Mouse (Mus musculus) gastrocnemius, postnatal 14 days (tissue): ENCODE data around the gene Trim6. TPM values are rescaled to one million over a fixed set of nuclear protein-coding genes. Genes with fewer than 3 reads are reported as not detected.
"Not testable (repeated sequence)": the region's sequence is repeated elsewhere in the genome, so short reads cannot be mapped to it uniquely, and the experiment has no call there.

Experiments used
- DNase-seq: peaks from one replicate; pipeline ENCODE4 v3.0.0; 2021; ENCODE audit warnings: mixed read lengths
- intact Hi-C: fragments of 180-260 bp; cut with DNase I; formaldehyde crosslinking; loops from one replicate; pipeline ENCODE4 v1.15.1; 2025; ENCODE audit warnings: low total_unique reads
- total RNA-seq, 2 experiments: library from RNA; stranded (reverse); gene quantifications; 2 replicates each; pipeline ENCODE4 v1.2.3; 2021

The Trim6 gene
- total RNA-seq, 2 experiments from 2014 or later: 0.18 to 0.31 TPM

DNA sequence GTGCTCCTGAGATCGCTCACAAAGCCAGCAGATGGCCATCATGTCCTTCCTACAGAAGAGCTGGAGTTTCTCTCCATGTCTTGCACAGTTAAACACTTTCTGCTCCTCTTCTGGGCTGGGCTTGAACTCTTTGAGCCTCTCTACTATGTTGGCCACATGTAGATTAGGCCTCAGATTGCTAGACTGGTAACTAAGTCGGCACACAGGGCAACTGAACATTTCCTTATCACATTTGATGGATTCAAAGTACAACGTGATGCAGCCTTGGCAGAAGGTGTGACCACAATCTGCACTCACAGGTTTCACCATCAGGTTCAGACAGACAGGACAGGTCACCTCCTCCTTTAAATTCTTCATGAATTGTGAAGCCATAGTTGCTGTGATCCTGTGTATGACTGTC is 60.8 kb downstream of the Trim6 start:
- intact Hi-C loops: not testable (repeated sequence)

More for the DNA sequence above, 60.8 kb downstream of the Trim6 start:
- DNase-seq: not testable (repeated sequence)

Other genes starting within 250 kb of the Trim6 start
- gene Olfr635, start 247.6 kb upstream of the Trim6 start, total RNA-seq: not detected
- gene Olfr638, start 220.0 kb upstream of the Trim6 start, total RNA-seq: not detected
- not detected for gene Olfr639, start 201.5 kb upstream of the Trim6 start, total RNA-seq
- not detected for gene Olfr640, start 193.2 kb upstream of the Trim6 start, total RNA-seq
- gene Olfr641, start 183.3 kb upstream of the Trim6 start, total RNA-seq: not detected
- not detected for gene Olfr642, start 166.1 kb upstream of the Trim6 start, total RNA-seq
- gene 4930516K23Rik, start 157.3 kb upstream of the Trim6 start, total RNA-seq: not detected
- gene Olfr644, start 146.9 kb upstream of the Trim6 start, total RNA-seq: not detected
- not detected for gene Olfr645, start 133.3 kb upstream of the Trim6 start, total RNA-seq
- not detected for gene Olfr646, start 113.9 kb upstream of the Trim6 start, total RNA-seq
- gene Ubqln5, start 89.0 kb upstream of the Trim6 start, total RNA-seq: not detected
- gene Olfr643, start 81.4 kb upstream of the Trim6 start, total RNA-seq: not detected
- gene Ubqln3, start 75.5 kb upstream of the Trim6 start, total RNA-seq: not detected
- gene Ubqlnl, start 68.2 kb upstream of the Trim6 start, total RNA-seq: not detected
- gene Olfm5, start 54.0 kb upstream of the Trim6 start, total RNA-seq: not detected
- not detected for gene Olfr648, start 35.4 kb upstream of the Trim6 start, total RNA-seq
- not detected for gene Olfr649, start 22.8 kb upstream of the Trim6 start, total RNA-seq
- 1 to 10 TPM; 1.1 to 1.4 TPM for gene Trim34a, start 25.7 kb downstream of the Trim6 start, total RNA-seq
- under 1 TPM; 0.55 to 0.62 TPM for gene Trim5, start 69.3 kb downstream of the Trim6 start, total RNA-seq
- 1 to 10 TPM; 2.5 TPM for gene Trim12a, start 96.7 kb downstream of the Trim6 start, total RNA-seq
- under 1 TPM; 0.14 to 0.24 TPM for gene Trim34b, start 110.7 kb downstream of the Trim6 start, total RNA-seq
- gene Trim12c, start 134.6 kb downstream of the Trim6 start, total RNA-seq: 1 to 10 TPM; 2.1 TPM
- gene Trim30b, start 151.1 kb downstream of the Trim6 start, total RNA-seq: not detected
- under 1 TPM in 1 of 2 experiments, not detected in 1; 0.16 TPM for gene Trim30c, start 182.0 kb downstream of the Trim6 start, total RNA-seq
- under 1 TPM; 0.72 to 0.80 TPM for gene Trim30a, start 246.4 kb downstream of the Trim6 start, total RNA-seq